8 mouse cellular contexts compared by ENCODE assay signal in genomic region chr4:125059025-125059424, GRCm38 (mm10). TPM values are rescaled to one million over a fixed set of nuclear protein-coding genes. Genes with fewer than 3 reads are reported as not detected.
DNase-seq lines count a peak whose midpoint lies in the region; ATAC-seq and TF ChIP-seq lines count a peak whose summit lies in the region.

No protein-coding gene starts in this region.

- no peaks in the 10 kb centered on the region for H3K9me3 ChIP-seq in limb, embryonic 12.5 days
- no peaks in the 10 kb centered on the region for H3K9me3 ChIP-seq in midbrain, embryonic 12.5 days

- WGBS in heart, adult 2 months: 11% methylated on average over 8 of the region's 8 CpGs
- WGBS in limb, embryonic 12.5 days: 2% methylated on average over 8 of the region's 8 CpGs
- WGBS in midbrain, embryonic 12.5 days: under 1% methylated on average over 8 of the region's 8 CpGs

- H3K4me3 ChIP-seq in heart, adult 2 months: no peak overlapping the region
- 0 out of 2 replicates have a peak overlapping the region, but pooled peaks have one; percentile 6 for H3K4me3 ChIP-seq in limb, embryonic 12.5 days (replicated peaks)
- peak overlapping the region; percentile 22; the same call in 1 of the 2 replicates for H3K4me3 ChIP-seq in midbrain, embryonic 12.5 days

- peak overlapping the region; percentile 44 for H3K4me2 ChIP-seq in limb, embryonic 12.5 days
- H3K4me2 ChIP-seq in midbrain, embryonic 12.5 days (replicated peaks): peak overlapping the region; percentile 46

- no peak for TF ChIP-seq EP300 in heart, adult 2 months (IDR thresholded peaks at IDR 0.05; ENCODE audit: insufficient read depth, low read depth, low read length)

- H3K4me1 ChIP-seq in heart, adult 2 months (ENCODE audit: control insufficient read depth, insufficient read depth, low read length): peaks cover 1% of the 10 kb centered on the region; the same call in 1 of the 2 replicates
- peaks cover 32% of the 10 kb centered on the region for H3K4me1 ChIP-seq in limb, embryonic 12.5 days (replicated peaks)
- H3K4me1 ChIP-seq in midbrain, embryonic 12.5 days: peaks cover 11% of the 10 kb centered on the region; the same call in 1 of the 2 replicates

- H3K27me3 ChIP-seq in heart, adult 2 months (ENCODE audit: control insufficient read depth, insufficient read depth, low read length): no peaks in the 10 kb centered on the region
- H3K27me3 ChIP-seq in limb, embryonic 12.5 days: peaks cover 24% of the 10 kb centered on the region
- H3K27me3 ChIP-seq in midbrain, embryonic 12.5 days: peaks cover 5% of the 10 kb centered on the region

- H3K36me3 ChIP-seq in heart, adult 2 months (ENCODE audit: control insufficient read depth, insufficient read depth, low read length): no peaks in the 10 kb centered on the region
- H3K36me3 ChIP-seq in limb, embryonic 12.5 days: peaks cover 24% of the 10 kb centered on the region
- peaks cover 24% of the 10 kb centered on the region for H3K36me3 ChIP-seq in midbrain, embryonic 12.5 days

- no peak for ATAC-seq in cerebellum, adult (ENCODE audit: insufficient number of reproducible peaks, low FRiP score, low TSS enrichment)
- ATAC-seq in limb, embryonic 12.5 days (ENCODE audit: insufficient number of reproducible peaks, insufficient read depth, low FRiP score, low TSS enrichment, low read depth): peak; percentile 60; the same call in 1 of the 2 replicates
- ATAC-seq in midbrain, embryonic 12.5 days (ENCODE audit: low FRiP score, low read depth): peak; percentile 62; the same call in 1 of the 2 replicates

- no peak overlapping the region for H3K9ac ChIP-seq in heart, adult 2 months (ENCODE audit: low read depth, low read length)
- no peak overlapping the region for H3K9ac ChIP-seq in limb, embryonic 12.5 days (replicated peaks)
- H3K9ac ChIP-seq in midbrain, embryonic 12.5 days (replicated peaks): no peak overlapping the region; the same call in 1 of the 2 replicates

- TF ChIP-seq CTCF in heart, adult 2 months (IDR thresholded peaks at IDR 0.05): peak; percentile 84

- no peaks in the 10 kb centered on the region for H3K79me2 ChIP-seq in heart, adult 2 months (replicated peaks; ENCODE audit: control insufficient read depth, insufficient read depth, low read length)

- intact Hi-C loops in heart, adult 2 months (cut with DNase I): loop anchor here (1.0 kb wide), 1 partner anchor 116 kb away; no protein-coding TSS in a partner anchor

- TF ChIP-seq POLR2A in heart, adult 2 months (IDR thresholded peaks at IDR 0.05; ENCODE audit: insufficient read depth, low read depth, low read length): no peak

- peak; percentile 82 for DNase-seq in cerebellum, postnatal 10 days
- DNase-seq in embryo, embryonic 11.5 days (ENCODE audit: low read depth, low spot score): peak; percentile 54
- peak; percentile 45 to 65 for DNase-seq in heart, adult 2 months
- DNase-seq in kidney, adult 18-20 months: peak; percentile 51
- DNase-seq in spleen, adult 12 weeks (ENCODE audit: low spot score): peak; percentile 27

- no peak overlapping the region for H3K27ac ChIP-seq in heart, adult 2 months
- H3K27ac ChIP-seq in limb, embryonic 12.5 days: no peak overlapping the region
- H3K27ac ChIP-seq in midbrain, embryonic 12.5 days (replicated peaks): no peak overlapping the region

RNA-seq across cellular contexts. Expression of gene Dnali1, which starts 6.5 kb away (rescaled TPM):
- not detected for total RNA-seq in heart, adult 2 months (2021)
- polyA plus RNA-seq in heart, adult 2 months (2012; rRNA removed): 1.4 TPM in 1 of 2 replicates, not detected in the other
- polyA plus RNA-seq in limb, embryonic 12.5 days (2016; fragmentation: Nextera tagmentation; extraction: Ambion mirVana): not detected in 2 replicates
- 0.17 and 0.42 TPM in 2 replicates for polyA plus RNA-seq in midbrain, embryonic 12.5 days (2016; fragmentation: Nextera tagmentation; extraction: Ambion mirVana)

RNA-seq across cellular contexts. Expression of gene Snip1, which starts 7.4 kb away (rescaled TPM):
- total RNA-seq in heart, adult 2 months (2021): 1 to 10 TPM; 7.4 to 7.5 TPM
- 4.4 and 8.2 TPM in 2 replicates for polyA plus RNA-seq in heart, adult 2 months (2012; rRNA removed)
- polyA plus RNA-seq in limb, embryonic 12.5 days (2016; fragmentation: Nextera tagmentation; extraction: Ambion mirVana): 39.6 and 40.9 TPM in 2 replicates
- 35.1 and 36.0 TPM in 2 replicates for polyA plus RNA-seq in midbrain, embryonic 12.5 days (2016; fragmentation: Nextera tagmentation; extraction: Ambion mirVana)

RNA-seq across cellular contexts. Expression of gene Meaf6, which starts 25.9 kb away (rescaled TPM):
- 10 to 100 TPM; 21.2 to 21.6 TPM for total RNA-seq in heart, adult 2 months (2021)
- polyA plus RNA-seq in heart, adult 2 months (2012; rRNA removed): 15.7 and 17.6 TPM in 2 replicates
- polyA plus RNA-seq in limb, embryonic 12.5 days (2016; fragmentation: Nextera tagmentation; extraction: Ambion mirVana): 74.6 and 76.9 TPM in 2 replicates
- 123 and 131 TPM in 2 replicates for polyA plus RNA-seq in midbrain, embryonic 12.5 days (2016; fragmentation: Nextera tagmentation; extraction: Ambion mirVana)

RNA-seq across cellular contexts. Expression of gene Gnl2, which starts 42.6 kb away (rescaled TPM):
- total RNA-seq in heart, adult 2 months (2021): 10 to 100 TPM; 27.7 to 28.7 TPM
- polyA plus RNA-seq in heart, adult 2 months (2012; rRNA removed): 12.2 and 18.6 TPM in 2 replicates
- 93.5 and 95.2 TPM in 2 replicates for polyA plus RNA-seq in limb, embryonic 12.5 days (2016; fragmentation: Nextera tagmentation; extraction: Ambion mirVana)
- polyA plus RNA-seq in midbrain, embryonic 12.5 days (2016; fragmentation: Nextera tagmentation; extraction: Ambion mirVana): 99.1 and 104 TPM in 2 replicates

Comparison
In these comparisons a context has a peak if more than half of its experiments do, and no peak if none do; other contexts are left out.
1. DNase-seq: peak in every context shown above with its lines; median percentile 82 in cerebellum, postnatal 10 days; 55 in heart, adult 2 months; 54 in embryo, embryonic 11.5 days; 51 in kidney, adult 18-20 months; 27 in spleen, adult 12 weeks.